Mouse (Mus musculus) hindbrain, embryonic 10.5 days (tissue): ENCODE data around the gene Saal1. TPM values are rescaled to one million over a fixed set of nuclear protein-coding genes. Genes with fewer than 3 reads are reported as not detected.

Experiments used
- DNase-seq: peaks from one replicate; pipeline ENCODE4 v3.0.0-alpha.2; 2017; ENCODE audit warnings: low spot score
- H3K27ac ChIP-seq: fragments of 300-500 bp; sonication (generic); 2 replicates; pipeline ENCODE4 v1.5.1; 2016; ENCODE audit warnings: mild to moderate bottlenecking, moderate library complexity
- H3K27me3 ChIP-seq: fragments of 300-500 bp; sonication (generic); 2 replicates; pipeline ENCODE4 v1.6.1; 2016; ENCODE audit warnings: mild to moderate bottlenecking; ENCODE audit not compliant: poor library complexity, insufficient read depth, severe bottlenecking
- H3K36me3 ChIP-seq: fragments of 300-500 bp; sonication (generic); 2 replicates; pipeline ENCODE4 v1.6.1; 2016; ENCODE audit warnings: mild to moderate bottlenecking, moderate library complexity
- H3K4me1 ChIP-seq: fragments of 300-500 bp; sonication (generic); replicated peaks from 2 replicates; pipeline ENCODE4 v1.6.1; 2016; ENCODE audit warnings: mild to moderate bottlenecking
- H3K4me3 ChIP-seq: fragments of 300-500 bp; sonication (generic); 2 replicates; pipeline ENCODE4 v1.5.1; 2016; ENCODE audit warnings: mild to moderate bottlenecking, moderate library complexity
- H3K9me3 ChIP-seq: fragments of 300-500 bp; sonication (generic); 2 replicates; pipeline ENCODE4 v1.6.1; 2016; ENCODE audit warnings: mild to moderate bottlenecking, moderate library complexity
- WGBS: fragments of 180-500 bp; shearing (Covaris S2); methylation state at CpG from one replicate; pipeline ENCODE4 v1.1.7; 2016; 5-methylcytosine and 5-hydroxymethylcytosine counted together
- polyA plus RNA-seq: library from polyadenylated mRNA; unstranded; fragments of >200 nt; fragmentation: Nextera tagmentation; extraction: Ambion mirVana; gene quantifications from 2 replicates; pipeline ENCODE4 v1.2.1, GENCODE M21; 2016

Saal1 gene
- polyA plus RNA-seq, 1 experiment from 2014 or later = 35.7 TPM

- H3K9me3 ChIP-seq = no peaks in the 10 kb centered on the region
- under 1% methylated on average over 30 of the region's 30 CpGs for WGBS
- peaks cover 22% of the 10 kb centered on the region for H3K4me1 ChIP-seq
- H3K4me3 ChIP-seq = peak within 1 kb of the TSS; percentile 80
- DNase-seq = peak; percentile 90
- H3K27ac ChIP-seq = peak within 1 kb of the TSS; percentile 89
- peaks cover 2% of the 10 kb centered on the region; the same call in 1 of the 2 replicates for H3K36me3 ChIP-seq
- peaks cover 18% of the 10 kb centered on the region for H3K27me3 ChIP-seq
Observed at GRCm38 (mm10) chr7:46639692-46640031, 70.8 kb downstream of the Saal1 start, which contains the start of gene Sergef. TSS of gene Sergef (minus strand) at chr7:46639807.

- WGBS = 11% methylated on average over 32 of the region's 32 CpGs
- Histone ChIP-seq H3K4me3 (peak overlapping the region; percentile 80), H3K27ac (peak overlapping the region; percentile 89), H3K9me3 (no peaks in the 10 kb centered on the region), H3K36me3 (peaks cover 6% of the 10 kb centered on the region; the same call in 1 of the 2 replicates), H3K4me1 (peaks cover 22% of the 10 kb centered on the region), H3K27me3 (peaks cover 18% of the 10 kb centered on the region)
- no peak for DNase-seq
Observed at GRCm38 (mm10) chr7:46638889-46639691, 71.4 kb downstream of the Saal1 start.

Other genes starting within 250 kb of the Saal1 start
- gene Sergef, start 70.9 kb downstream of the Saal1 start, polyA plus RNA-seq = 16.2 and 18.7 TPM in 2 replicates
- 0.67 and 1.6 TPM in 2 replicates for gene Tph1, start 38.1 kb downstream of the Saal1 start, polyA plus RNA-seq
- gene Saa3, start 5.0 kb upstream of the Saal1 start, polyA plus RNA-seq = not detected in 2 replicates
- not detected in 2 replicates for gene Saa4, start 21.9 kb upstream of the Saal1 start, polyA plus RNA-seq
- 0.21 and 1.3 TPM in 2 replicates for gene Saa1, start 32.3 kb upstream of the Saal1 start, polyA plus RNA-seq
- gene Saa2, start 41.1 kb upstream of the Saal1 start, polyA plus RNA-seq = 0.29 and 0.58 TPM in 2 replicates
- gene Hps5, start 85.4 kb upstream of the Saal1 start, polyA plus RNA-seq = 20.0 and 21.1 TPM in 2 replicates
- 42.0 and 53.0 TPM in 2 replicates for gene Gtf2h1, start 85.4 kb upstream of the Saal1 start, polyA plus RNA-seq
- 2,204 and 3,422 TPM in 2 replicates for gene Ldha, start 130.8 kb upstream of the Saal1 start, polyA plus RNA-seq
- not detected in 2 replicates for gene Ldhc, start 150.5 kb upstream of the Saal1 start, polyA plus RNA-seq
- 262 and 315 TPM in 2 replicates for gene Tsg101, start 209.3 kb upstream of the Saal1 start, polyA plus RNA-seq
- 9.9 and 12.3 TPM in 2 replicates for gene Uevld, start 247.8 kb upstream of the Saal1 start, polyA plus RNA-seq